Mouse (Mus musculus): ENCODE data around the gene Zbtb32.

DNA sequence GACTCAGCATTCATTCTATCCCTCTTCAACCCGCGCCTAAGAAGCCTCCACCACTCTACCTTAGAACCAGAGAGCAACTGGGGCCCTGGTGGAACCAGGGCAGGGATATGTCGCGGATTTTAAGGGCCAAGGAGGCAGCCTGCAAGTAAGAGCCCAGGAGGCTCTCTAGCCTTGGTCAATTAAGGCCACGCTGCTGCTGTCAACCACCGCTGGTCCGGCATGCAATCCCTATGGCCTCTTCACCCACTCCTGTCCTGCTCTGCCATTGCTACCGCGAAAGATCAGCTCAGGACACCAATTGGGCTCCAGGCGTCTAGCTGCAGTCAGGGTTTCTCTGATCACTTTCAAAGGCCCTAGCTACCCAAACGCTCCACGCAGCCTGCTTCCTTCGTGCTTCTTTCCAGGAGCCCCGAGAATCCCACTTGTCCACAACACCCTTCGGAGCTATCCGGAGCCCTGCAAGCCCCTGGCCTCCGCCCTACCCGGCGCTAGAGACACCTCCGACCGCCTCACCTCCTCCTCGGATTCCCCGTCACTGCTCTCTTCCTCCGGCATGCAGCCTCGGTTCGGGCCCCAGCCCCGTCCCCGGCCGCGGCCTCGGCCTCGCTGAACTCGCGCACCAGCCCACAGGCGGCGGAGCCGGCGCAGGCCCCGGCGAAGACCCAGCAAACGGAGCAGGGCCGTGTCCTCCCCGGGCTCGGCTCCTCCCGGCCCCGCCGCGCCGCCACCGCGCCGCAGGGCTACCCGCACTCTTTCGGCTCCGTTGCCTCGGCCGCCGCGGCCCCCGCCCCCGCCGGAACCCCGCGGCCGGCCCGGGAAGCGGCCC lies 10.7 kb downstream of the Zbtb32 start:
- TF ChIP-seq CTCF (IDR thresholded peaks at IDR 0.05; ENCODE audit: extremely low read depth, insufficient read length, insufficient replicate concordance, low read depth, low read length) (0 out of 2 replicates have a peak, but pooled peaks have one; percentile 11), POLR2A (IDR thresholded peaks at IDR 0.05; ENCODE audit: low read depth, low read length) (no peak)

Data from small intestine, adult 2 months (tissue).